Mouse (Mus musculus) urinary bladder, postnatal 14 days (tissue): Measurements from ENCODE around the gene Cyp21a1.
A peak's percentile ranks its signal among the peaks of the same experiment; 100 is the strongest.
"Not testable (repeated sequence)": the region's sequence is repeated elsewhere in the genome, so short reads cannot be mapped to it uniquely, and the experiment has no call there.

Experiments used
- DNase-seq: peaks from one replicate; pipeline ENCODE4 v3.0.0; 2021; ENCODE audit warnings: low spot score

Gene Cyp21a1

DNA sequence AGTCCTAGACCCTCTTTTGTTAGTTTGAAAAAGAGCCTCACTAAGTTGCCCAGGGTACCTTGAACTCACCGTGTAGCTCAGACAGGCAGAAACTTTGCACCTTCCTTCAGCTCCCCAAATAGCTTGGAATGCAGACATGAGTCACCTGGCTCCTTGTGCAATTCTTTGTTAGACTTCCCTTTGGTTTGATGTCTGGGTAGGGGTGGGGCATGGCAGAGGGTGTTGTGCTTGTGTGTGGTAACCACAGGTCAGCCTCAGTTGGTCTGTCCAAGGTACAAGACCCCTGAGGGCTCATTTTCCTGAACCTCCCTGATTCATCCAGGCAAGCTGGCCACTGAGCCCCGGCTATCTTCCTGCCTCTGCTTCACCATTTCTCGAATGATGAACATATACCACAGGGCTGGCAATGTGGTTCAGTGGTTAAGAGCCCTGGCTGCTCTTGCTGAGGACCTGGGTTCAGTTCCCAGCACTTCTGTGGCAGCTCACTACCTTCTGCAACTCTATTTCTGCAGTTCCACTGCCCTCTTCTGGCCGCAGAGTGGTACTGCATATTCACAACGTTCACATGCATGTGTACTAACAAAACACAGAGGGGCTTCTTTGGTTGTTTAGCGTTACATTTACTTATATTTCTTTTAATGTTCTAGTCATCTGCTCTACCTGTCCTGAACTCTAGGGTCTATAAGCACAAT lies 656 bp upstream of the Cyp21a1 start:
- no peak for DNase-seq

GRCm38 (mm10) chr17:34803367-34803766 lies 994 bp downstream of the Cyp21a1 start:
- not testable (repeated sequence) for DNase-seq

DNA sequence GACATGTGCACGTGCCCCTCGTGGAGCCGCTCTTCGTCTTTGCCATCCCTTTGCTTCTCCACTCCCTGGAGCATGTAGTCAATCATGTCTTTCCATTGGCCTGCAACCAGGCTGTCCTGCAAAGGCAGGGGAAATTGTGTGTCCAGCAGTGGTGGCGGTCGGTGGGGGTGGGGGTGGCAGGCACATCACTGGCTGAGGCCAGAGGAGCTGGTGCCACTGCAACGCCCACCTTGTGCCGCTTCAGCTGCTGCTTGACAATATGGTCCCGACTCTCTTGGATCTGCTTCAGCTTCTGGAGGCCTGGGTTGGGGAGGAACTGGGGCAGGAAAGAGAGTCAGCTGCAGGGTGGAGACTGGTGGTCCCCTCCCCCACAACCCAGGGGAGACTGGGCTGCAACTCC lies 1.6 kb downstream of the Cyp21a1 start:
- DNase-seq = not testable (repeated sequence)

DNA sequence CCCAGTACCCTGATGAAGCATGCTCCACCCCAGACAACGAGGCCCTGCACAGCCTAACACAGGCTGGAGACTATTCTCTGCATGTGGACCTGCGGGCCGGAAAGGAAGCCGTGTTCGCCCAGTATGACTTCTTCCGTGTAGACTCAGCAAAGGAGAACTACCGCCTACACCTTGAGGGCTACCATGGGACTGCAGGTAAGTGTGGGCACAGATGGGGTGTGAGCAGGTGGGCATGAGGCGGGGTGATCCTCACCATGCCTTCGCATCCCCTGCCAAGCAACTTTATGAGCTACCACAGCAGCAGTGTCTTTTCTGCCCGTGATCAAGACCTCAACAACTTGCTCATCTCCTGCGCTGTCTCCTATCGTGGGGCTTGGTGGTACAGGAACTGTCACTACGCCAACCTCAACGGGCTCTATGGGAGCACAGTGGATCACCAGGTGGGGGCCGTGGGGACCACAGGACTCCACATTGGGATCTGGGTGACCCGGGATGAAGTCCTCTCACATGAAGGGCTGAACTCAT lies 3.5 kb downstream of the Cyp21a1 start:
- DNase-seq = not testable (repeated sequence)

DNA sequence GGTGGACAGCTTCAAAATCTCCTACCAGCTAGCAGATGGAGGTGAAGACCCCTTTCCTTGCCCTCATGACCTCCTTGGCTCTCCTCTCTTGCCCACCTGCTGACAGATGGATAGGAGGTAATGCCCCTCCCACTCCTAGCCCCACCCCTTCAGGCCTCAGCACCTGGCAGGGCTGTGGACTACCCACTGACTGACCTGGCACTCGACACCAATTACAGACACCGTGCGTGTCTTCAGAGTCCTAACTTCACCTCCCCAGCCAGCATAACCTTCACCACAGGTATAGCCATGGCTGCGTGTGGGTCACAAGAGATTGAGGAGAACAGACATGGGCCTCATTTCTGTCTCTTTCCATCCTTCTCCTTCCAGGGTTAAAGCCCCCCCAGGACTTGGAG lies 4.8 kb downstream of the Cyp21a1 start:
- no peak for DNase-seq

GRCm38 (mm10) chr17:34798866-34799530 lies 5.4 kb downstream of the Cyp21a1 start:
- no peak for DNase-seq

DNA sequence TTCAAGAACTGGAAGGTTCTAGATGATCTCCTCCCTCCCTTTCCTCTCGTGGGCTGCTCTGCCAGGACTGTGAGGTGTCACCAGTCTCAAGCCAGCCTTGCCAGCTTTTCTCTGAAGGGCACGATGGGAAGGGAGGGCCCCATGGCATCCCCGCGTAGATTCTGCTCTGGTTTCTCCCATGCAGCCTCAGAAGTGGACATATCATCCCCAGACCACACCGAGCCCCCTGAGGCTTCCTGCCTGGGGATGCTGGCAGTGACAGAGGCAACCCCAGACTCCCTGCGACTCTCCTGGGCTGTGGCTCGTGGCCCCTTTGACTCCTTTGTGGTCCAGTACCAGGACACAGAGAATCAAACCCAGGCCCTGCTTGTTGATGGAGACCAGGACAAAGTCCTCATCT lies 6.3 kb downstream of the Cyp21a1 start:
- not testable (repeated sequence) for DNase-seq

DNA sequence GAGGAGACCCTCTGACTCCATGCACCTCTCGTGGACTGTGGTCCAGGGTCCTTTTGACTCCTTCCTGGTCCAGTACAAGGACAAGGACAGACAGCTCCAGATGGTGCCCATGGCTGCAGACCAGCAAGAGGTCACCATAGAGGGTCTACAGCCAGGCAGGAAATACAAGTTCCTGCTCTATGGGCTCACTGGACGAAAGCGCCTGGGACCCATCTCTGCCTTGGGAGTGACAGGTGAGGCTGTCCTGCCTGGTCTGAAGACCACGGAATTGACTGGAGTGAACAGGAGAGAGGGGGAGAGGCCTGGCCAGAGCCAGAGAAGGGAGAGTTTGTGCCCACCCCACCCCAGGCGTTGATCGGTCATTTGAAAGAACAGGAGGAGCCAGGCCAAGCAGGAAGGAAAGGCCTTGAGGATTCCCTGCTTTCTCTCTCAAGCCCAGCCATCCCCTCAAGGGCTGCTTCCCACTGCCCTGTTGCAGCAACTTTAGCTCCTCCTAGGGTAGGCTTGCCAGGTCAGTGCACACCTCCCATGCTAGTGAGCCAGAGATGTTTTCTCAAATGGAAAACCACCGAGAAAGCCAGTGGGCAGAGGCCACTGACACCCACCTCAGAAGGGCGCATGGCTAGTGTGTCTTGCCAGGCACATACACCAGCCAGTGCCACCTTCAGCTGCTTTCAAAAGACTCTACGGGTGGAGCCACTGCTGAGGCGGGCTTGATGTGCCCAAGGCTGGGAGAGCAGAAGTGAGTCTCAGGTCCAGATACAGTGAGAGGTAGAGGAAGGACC lies 7.0 kb downstream of the Cyp21a1 start:
- DNase-seq = not testable (repeated sequence)

DNA sequence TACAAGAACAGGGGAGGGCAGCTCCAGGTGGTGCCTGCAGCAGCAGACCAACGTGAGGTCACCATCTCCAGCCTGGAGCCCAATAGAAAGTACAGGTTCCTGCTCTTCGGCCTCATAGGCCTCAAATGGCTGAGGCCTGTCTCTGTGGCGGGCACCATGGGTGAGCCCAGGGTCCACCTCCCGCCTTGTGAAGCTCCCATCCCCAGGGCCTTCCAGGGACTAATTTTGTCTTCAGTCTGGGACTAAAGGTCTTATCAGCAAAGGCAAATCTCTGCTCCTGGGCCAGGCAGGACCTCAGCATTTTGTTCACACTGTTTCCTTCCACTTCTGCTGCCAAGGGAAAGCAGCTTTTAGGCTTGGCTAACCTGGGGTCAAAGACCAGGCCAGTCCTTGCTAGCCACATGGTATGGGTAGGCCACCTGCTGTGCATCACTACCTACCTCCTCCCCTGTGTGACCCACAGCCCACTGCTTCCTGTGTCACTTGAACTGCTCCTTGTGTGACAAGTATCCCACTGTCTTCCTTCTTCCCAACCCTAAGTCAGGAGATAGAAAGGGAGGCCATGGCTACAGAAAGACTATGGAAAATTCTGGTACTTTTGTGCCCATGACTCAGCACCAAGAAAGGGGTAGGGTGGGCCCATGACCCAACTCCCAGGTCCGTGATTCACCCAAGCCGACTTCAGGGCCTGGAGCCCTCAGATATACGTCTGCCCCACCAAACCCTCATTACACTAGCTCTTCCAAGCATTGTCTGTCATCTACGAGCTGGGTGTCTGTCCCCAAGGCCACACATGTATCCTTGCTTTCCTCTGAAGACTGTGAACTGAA lies 7.8 kb downstream of the Cyp21a1 start:
- DNase-seq = no peak

- peak; percentile 48 for DNase-seq
Measured at GRCm38 (mm10) chr17:34795633-34796032, 8.7 kb downstream of the Cyp21a1 start.

GRCm38 (mm10) chr17:34795016-34795415 lies 9.3 kb downstream of the Cyp21a1 start:
- no peak for DNase-seq

GRCm38 (mm10) chr17:34777680-34778325 lies 26.6 kb downstream of the Cyp21a1 start:
- no peak for DNase-seq

GRCm38 (mm10) chr17:34761471-34761870 lies 42.9 kb downstream of the Cyp21a1 start:
- no peak for DNase-seq
